Mouse (Mus musculus) thymus, adult 2 months (tissue): ENCODE results near the gene Tap1. TPM values are rescaled to one million over a fixed set of nuclear protein-coding genes. Genes with fewer than 3 reads are reported as not detected.
"Not testable (repeated sequence)": the region's sequence is repeated elsewhere in the genome, so short reads cannot be mapped to it uniquely, and the experiment has no call there.

ENCODE experiments used
- DNase-seq: peaks from one replicate; pipeline ENCODE4 v3.0.0; 2021
- H3K27ac ChIP-seq: fragments of 200-500 bp; 2 replicates; pipeline ENCODE4 v1.5.1; 2012; ENCODE audit warnings: low read length, control low read depth; ENCODE audit not compliant: control insufficient read depth, insufficient read depth
- H3K27me3 ChIP-seq: fragments of 200-500 bp; 2 replicates; pipeline ENCODE4 v1.6.1; 2012; ENCODE audit warnings: mild to moderate bottlenecking, low read length, moderate library complexity, mixed read lengths; ENCODE audit not compliant: control insufficient read depth, insufficient read depth
- H3K36me3 ChIP-seq: fragments of 200-500 bp; 2 replicates; pipeline ENCODE4 v1.6.1; 2012; ENCODE audit warnings: mild to moderate bottlenecking, low read length, moderate library complexity; ENCODE audit not compliant: control insufficient read depth, insufficient read depth
- H3K4me1 ChIP-seq: fragments of 200-500 bp; replicated peaks from 2 replicates; pipeline ENCODE4 v1.6.1; 2012; ENCODE audit warnings: low read length; ENCODE audit not compliant: control insufficient read depth, insufficient read depth
- H3K4me3 ChIP-seq: fragments of 200-500 bp; 2 replicates; pipeline ENCODE4 v1.5.1; 2012; ENCODE audit warnings: mild to moderate bottlenecking, low read length, control low read depth, moderate library complexity; ENCODE audit not compliant: control insufficient read depth, insufficient read depth
- CTCF ChIP-seq: fragments of 200-500 bp; IDR thresholded peaks from 2 replicates; pipeline ENCODE4 v1.5.1; 2012; ENCODE audit warnings: mild to moderate bottlenecking, control low read depth, low read length, moderate library complexity, borderline replicate concordance; ENCODE audit not compliant: control insufficient read depth, poor library complexity, insufficient read depth; ENCODE audit errors: extremely low read depth
- POLR2A ChIP-seq: fragments of 200-500 bp; IDR thresholded peaks from 2 replicates; pipeline ENCODE4 v1.6.1; 2012; ENCODE audit warnings: mild to moderate bottlenecking, low read length, control low read depth, moderate library complexity; ENCODE audit not compliant: control insufficient read depth, poor library complexity, insufficient read depth; ENCODE audit errors: extremely low read depth
- WGBS: fragments of 180-500 bp; shearing (Covaris S2); methylation state at CpG from one replicate; pipeline ENCODE4 v1.1.7; 2018; 5-methylcytosine and 5-hydroxymethylcytosine counted together
- polyA plus RNA-seq: library from polyadenylated mRNA; depleted of rRNA; stranded (reverse); fragments of >200 nt; gene quantifications from 2 replicates; pipeline ENCODE4 v1.2.3, GENCODE M21; 2012

The Tap1 gene
- polyA plus RNA-seq, 1 experiment, result 197 TPM

GRCm38 (mm10) chr17:34213936-34214335 is 26.6 kb downstream of the Tap1 start:
- Histone ChIP-seq H3K27ac (no peak overlapping the region), H3K36me3 (peaks cover 62% of the 10 kb centered on the region), H3K4me1 (peaks cover 29% of the 10 kb centered on the region), H3K27me3 (no peaks in the 10 kb centered on the region), H3K4me3 (no peak overlapping the region)
- DNase-seq, result no peak
- 94% methylated on average over 21 of the region's 21 CpGs for WGBS
- no peak for TF ChIP-seq CTCF
- TF ChIP-seq POLR2A, result no peak

- peak; percentile 0 for DNase-seq
- peaks cover 53% of the 10 kb centered on the region for H3K36me3 ChIP-seq
- TF ChIP-seq POLR2A (no peak), CTCF (no peak)
Observed at GRCm38 (mm10) chr17:34215176-34215575, 27.8 kb downstream of the Tap1 start.

GRCm38 (mm10) chr17:34217216-34217928 is 30.0 kb downstream of the Tap1 start:
- Histone ChIP-seq H3K4me1 (peaks cover 6% of the 10 kb centered on the region), H3K27ac (no peak overlapping the region), H3K27me3 (no peaks in the 10 kb centered on the region), H3K36me3 (peaks cover 53% of the 10 kb centered on the region), H3K4me3 (no peak overlapping the region)
- TF ChIP-seq POLR2A (no peak), CTCF (no peak)
- no peak for DNase-seq
- 93% methylated on average over 8 of the region's 8 CpGs for WGBS

More at GRCm38 (mm10) chr17:34215176-34215575, 27.8 kb downstream of the Tap1 start:
- Histone ChIP-seq H3K27me3 (no peaks in the 10 kb centered on the region), H3K4me3 (no peak overlapping the region), H3K4me1 (peaks cover 24% of the 10 kb centered on the region), H3K27ac (no peak overlapping the region)
- 96% methylated on average over 12 of the region's 12 CpGs for WGBS

- Histone ChIP-seq H3K4me1 (peaks cover 4% of the 10 kb centered on the region; the same call in 1 of the 2 replicates), H3K27me3 (no peaks in the 10 kb centered on the region), H3K36me3 (peaks cover 49% of the 10 kb centered on the region), H3K27ac (no peak overlapping the region; the same call in 1 of the 2 replicates), H3K4me3 (no peak overlapping the region)
- DNase-seq, result no peak
- TF ChIP-seq POLR2A (no peak), CTCF (no peak)
- WGBS, result 89% methylated on average over 5 of the region's 5 CpGs
Observed at GRCm38 (mm10) chr17:34217986-34218385, 30.6 kb downstream of the Tap1 start.

- peaks cover 4% of the 10 kb centered on the region; the same call in 1 of the 2 replicates for H3K4me1 ChIP-seq
- peak overlapping the region; percentile 22; the same call in 1 of the 2 replicates for H3K27ac ChIP-seq
Observed at GRCm38 (mm10) chr17:34218675-34219074, 31.3 kb downstream of the Tap1 start.

GRCm38 (mm10) chr17:34219096-34219495 is 31.7 kb downstream of the Tap1 start:
- H3K4me3 ChIP-seq, result not testable (repeated sequence)

More at GRCm38 (mm10) chr17:34218675-34219074, 31.3 kb downstream of the Tap1 start:
- DNase-seq, result no peak
- Histone ChIP-seq H3K4me3 (no peak overlapping the region), H3K36me3 (peaks cover 45% of the 10 kb centered on the region), H3K27me3 (no peaks in the 10 kb centered on the region)
- TF ChIP-seq POLR2A (no peak), CTCF (no peak)
- WGBS, result 61% methylated on average over 11 of the region's 11 CpGs

GRCm38 (mm10) chr17:34219801-34220200 is 32.4 kb downstream of the Tap1 start:
- DNase-seq, H3K4me1 ChIP-seq: not testable (repeated sequence)
- 96% methylated on average over 6 of the region's 7 CpGs for WGBS

More at GRCm38 (mm10) chr17:34219096-34219495, 31.7 kb downstream of the Tap1 start:
- H3K27ac ChIP-seq, H3K4me1 ChIP-seq, H3K27me3 ChIP-seq: not testable (repeated sequence)
- peak; percentile 86 for DNase-seq
- peak; percentile 65; the same call in 1 of the 2 replicates for TF ChIP-seq CTCF
- peaks cover 41% of the 10 kb centered on the region for H3K36me3 ChIP-seq
- 92% methylated on average over 7 of the region's 11 CpGs for WGBS

GRCm38 (mm10) chr17:34220401-34220800 is 33.0 kb downstream of the Tap1 start:
- not testable (repeated sequence) for DNase-seq, H3K27ac ChIP-seq, H3K4me3 ChIP-seq, H3K27me3 ChIP-seq, H3K4me1 ChIP-seq
- peaks cover 28% of the 10 kb centered on the region for H3K36me3 ChIP-seq
- 100% methylated on average over 8 of the region's 16 CpGs for WGBS

More at GRCm38 (mm10) chr17:34219801-34220200, 32.4 kb downstream of the Tap1 start:
- peaks cover 34% of the 10 kb centered on the region for H3K36me3 ChIP-seq
- not testable (repeated sequence) for H3K4me3 ChIP-seq, H3K27me3 ChIP-seq, H3K27ac ChIP-seq
